Mouse (Mus musculus) lung, postnatal 0 days (tissue): Measurements from ENCODE around the gene Rbm38.

Experiments used
- CTCF ChIP-seq: IDR thresholded peaks from 2 replicates; pipeline ENCODE4 v1.5.1; 2016; ENCODE audit warnings: antibody characterized with exemption, mild to moderate bottlenecking
- EP300 ChIP-seq: IDR thresholded peaks from 2 replicates; pipeline ENCODE4 v1.6.1; 2016; ENCODE audit warnings: antibody characterized with exemption, mild to moderate bottlenecking, control low read depth

DNA sequence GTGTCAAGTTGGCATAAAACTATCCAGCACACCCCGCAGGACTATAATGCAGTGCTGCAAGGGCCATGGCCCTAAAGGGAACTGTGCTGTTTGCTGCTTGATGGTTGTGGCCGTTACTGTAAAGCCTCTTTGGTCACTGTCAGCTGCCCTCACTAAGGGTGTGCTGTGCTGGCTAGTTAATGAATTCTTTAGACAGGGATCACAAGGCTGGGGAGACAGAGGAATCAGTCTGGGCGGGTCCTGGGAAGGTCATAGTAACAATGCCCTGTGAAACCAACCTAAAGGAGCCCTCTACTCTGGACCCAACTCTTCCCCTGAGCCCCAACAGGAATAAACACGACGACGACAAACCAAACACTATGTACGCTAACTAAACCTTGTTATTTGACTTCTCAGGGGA is 21.8 kb upstream of the Rbm38 start:
- TF ChIP-seq CTCF (no peak), EP300 (no peak)
